Mouse (Mus musculus): ENCODE data around the gene Vmn1r239-ps. TPM values are rescaled to one million over a fixed set of nuclear protein-coding genes. Genes with fewer than 3 reads are reported as not detected.
A peak's percentile ranks its signal among the peaks of the same experiment; 100 is the strongest.
"Not testable (repeated sequence)": the region's sequence is repeated elsewhere in the genome, so short reads cannot be mapped to it uniquely, and the experiment has no call there.

Gene Vmn1r239-ps
- not detected for total RNA-seq (2021)
- long read RNA-seq, experiment 1 = 0 reads
- long read RNA-seq, experiment 2 = 0 reads

DNA sequence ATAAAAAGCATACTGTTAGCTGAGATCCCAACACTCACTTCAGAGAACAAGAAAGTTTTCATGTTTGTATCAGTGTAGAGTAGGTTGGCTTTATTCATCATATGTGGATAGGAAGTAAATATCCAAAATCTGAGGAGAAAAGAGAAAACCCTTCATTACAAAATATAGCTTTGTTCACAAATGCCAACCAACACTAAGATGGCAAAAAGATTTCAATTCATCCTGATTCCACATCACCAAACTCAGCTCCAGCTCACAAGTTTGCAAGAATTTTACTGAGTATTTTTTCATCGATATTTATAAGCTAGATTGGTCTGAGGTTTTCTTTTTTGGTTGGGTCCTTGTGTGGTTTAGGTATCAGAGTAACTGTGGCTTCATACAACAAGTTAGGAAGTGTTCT, at the start of gene Vmn1r239-ps:
Vmn1r239-ps (minus strand) TSS at position 101 of the 400 bp plus-strand sequence.
- not testable (repeated sequence) for DNase-seq (ENCODE audit: low spot score in 2 of 2)

DNA sequence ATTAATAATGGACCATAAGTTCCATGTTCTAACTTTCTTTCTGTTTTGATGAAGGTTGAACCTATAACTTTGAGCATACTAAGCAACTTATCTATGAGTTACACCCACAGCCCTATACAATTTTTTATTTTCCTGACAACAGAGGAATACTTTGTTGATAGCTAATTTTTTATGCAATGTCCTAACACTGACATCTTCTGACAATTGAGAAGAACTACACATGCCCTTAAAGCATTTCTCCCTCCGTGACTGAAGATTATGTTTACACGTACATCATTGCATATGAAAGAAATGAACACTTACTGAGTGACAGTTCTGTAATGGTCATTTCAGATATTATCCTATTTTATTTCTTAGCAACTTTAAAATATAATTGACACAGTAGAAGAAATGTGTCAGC, 36.0 kb upstream of the Vmn1r239-ps start:
- no peak for DNase-seq (ENCODE audit: low spot score in 2 of 2)

DNA sequence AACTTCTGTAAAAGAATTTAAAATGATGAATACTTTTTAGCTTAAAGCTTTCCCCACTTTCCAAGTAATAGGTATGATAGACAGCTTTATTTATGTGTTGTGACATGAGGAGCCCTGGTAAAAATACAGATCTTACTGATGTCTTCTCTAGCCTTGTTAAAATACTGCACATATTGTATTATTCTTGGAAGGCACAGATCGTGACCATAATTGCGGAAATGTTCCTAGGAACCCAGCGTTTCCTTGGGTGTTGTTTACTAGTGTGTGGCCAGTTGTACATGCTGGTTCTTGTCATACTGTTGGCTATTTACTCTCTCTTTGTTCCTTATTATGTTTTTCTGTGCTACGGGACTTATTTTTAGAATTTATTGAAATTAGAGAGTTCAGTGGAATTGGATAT, 10.1 kb downstream of the Vmn1r239-ps start:
- DNase-seq (ENCODE audit: low spot score in 2 of 2) = no peak

DNA sequence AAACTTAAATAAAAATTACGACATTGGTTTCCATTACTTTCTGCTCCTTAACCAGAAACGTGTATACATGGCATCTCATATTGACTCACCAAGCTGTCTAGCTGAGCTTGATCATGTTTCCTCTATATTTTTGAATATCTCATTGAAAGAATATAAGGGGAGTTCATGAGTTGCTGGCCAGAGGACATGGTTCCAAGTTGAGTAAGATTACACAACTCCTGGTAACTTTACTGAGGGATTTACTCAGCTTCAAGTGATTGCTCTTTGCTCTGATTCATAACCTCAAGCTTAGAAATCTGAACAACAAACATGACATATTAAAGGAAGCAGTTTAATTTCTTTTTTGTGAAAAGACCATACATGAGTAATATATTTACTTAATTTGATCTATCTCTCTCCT, 18.1 kb downstream of the Vmn1r239-ps start:
- DNase-seq (ENCODE audit: low spot score in 2 of 2) = no peak

DNA sequence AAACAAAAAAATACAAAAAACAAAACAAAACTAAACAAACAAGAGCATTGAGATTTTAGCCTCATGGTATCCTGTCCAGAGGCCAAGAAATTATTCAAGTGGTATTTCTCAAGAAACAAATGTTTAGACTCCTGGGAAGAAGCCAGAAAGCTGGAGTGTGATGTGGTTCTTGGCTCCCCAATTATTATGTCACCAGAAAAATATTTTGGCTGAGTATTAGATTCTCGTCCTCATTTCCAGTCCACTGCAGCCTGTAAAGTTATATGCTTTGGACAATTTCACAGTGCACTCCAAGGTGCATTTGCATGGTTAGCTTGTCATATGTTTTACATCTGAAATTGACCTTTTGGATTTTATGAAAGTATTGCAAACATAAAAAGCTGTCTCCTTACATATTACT, 23.8 kb downstream of the Vmn1r239-ps start:
- DNase-seq (ENCODE audit: low spot score in 2 of 2) = peak in 1 of 2 experiments; percentile 7

DNA sequence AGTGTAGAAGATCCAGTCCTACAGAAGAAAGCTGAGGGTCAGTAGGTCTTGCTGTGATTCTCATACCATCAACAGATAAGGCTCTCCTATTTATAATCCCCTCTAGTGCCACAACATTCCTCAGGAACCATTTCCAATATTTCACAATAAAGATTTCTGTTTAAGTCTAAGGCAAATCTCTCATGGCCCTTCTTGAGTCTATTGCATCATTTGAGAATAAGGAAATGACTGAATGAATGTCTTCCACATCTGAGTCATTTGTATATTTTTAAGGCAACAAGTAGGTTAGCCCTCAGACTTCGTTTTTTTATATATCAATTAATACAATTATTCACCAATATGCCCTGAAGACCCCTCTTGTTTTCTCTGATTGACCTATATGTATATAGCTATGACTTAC, 24.4 kb downstream of the Vmn1r239-ps start, which contains the start of gene Il13ra2:
Il13ra2 (minus strand) TSS at position 64 of the 400 bp plus-strand sequence.
- no peak for DNase-seq (ENCODE audit: low spot score in 2 of 2)

Other genes with a start within 250 kb of the Vmn1r239-ps start
- gene Il13ra2, start 24.5 kb downstream of the Vmn1r239-ps start, total RNA-seq (2021) = not detected
- gene Lrch2, start 100.4 kb upstream of the Vmn1r239-ps start, total RNA-seq (2021) = 1 to 10 TPM; 8.6 to 8.7 TPM

Data from gastrocnemius, postnatal 4 days (tissue).